Mouse (Mus musculus): ENCODE data around the gene Rap1gds1.

Rap1gds1 gene

DNA sequence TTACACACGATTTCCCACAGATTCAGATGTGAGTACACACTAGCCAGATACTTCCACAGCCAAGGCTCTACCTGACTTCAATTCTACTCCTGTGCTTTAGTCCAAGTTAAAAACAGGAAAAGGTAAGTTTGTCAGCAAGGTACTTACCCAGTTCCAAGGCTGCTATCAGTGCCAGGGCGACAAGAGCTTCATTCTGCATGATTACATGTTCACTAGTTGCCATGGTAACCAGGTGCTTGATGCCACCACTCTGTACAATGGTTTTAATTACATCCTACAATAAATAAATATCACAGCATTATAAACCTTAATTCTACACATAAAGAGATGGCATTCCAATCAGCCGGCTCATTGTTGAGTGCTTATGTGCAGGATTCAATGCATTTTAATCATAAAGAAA, 129.5 kb downstream of the Rap1gds1 start:
- DNase-seq (ENCODE audit: low read depth, low spot score): no peak

GRCm38 (mm10) chr3:138941604-138942003, 133.4 kb downstream of the Rap1gds1 start:
- peak; percentile 34 for DNase-seq (ENCODE audit: low read depth, low spot score)

- DNase-seq (ENCODE audit: low read depth, low spot score): no peak
Measured at GRCm38 (mm10) chr3:138937241-138937640, 137.8 kb downstream of the Rap1gds1 start.

- no peak for DNase-seq (ENCODE audit: low read depth, low spot score)
Measured at GRCm38 (mm10) chr3:138936780-138937179, 138.2 kb downstream of the Rap1gds1 start.

GRCm38 (mm10) chr3:138927437-138927836, 147.6 kb downstream of the Rap1gds1 start:
- DNase-seq (ENCODE audit: low read depth, low spot score): no peak

- DNase-seq (ENCODE audit: low read depth, low spot score): no peak
Measured at GRCm38 (mm10) chr3:138926161-138926560, 148.8 kb downstream of the Rap1gds1 start.

DNA sequence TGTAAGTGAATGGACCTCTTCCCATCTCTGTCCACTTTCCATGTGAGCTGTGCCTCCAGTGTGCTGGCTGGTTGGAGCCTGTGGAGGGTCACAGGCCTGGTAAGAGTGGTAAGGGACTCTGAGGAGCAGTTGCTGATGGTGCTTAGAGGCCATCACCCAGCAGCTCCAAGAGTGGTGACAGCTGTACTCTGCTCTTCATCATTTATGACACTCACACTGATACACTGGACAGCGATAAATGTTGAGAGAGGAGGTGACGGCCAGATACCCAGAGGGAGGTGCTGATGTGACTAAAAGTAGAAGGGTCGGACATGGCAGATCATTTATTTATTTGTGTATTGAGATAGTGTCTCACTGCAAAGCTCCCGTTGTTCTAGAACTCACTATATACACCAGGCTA, 156.8 kb downstream of the Rap1gds1 start:
- DNase-seq (ENCODE audit: low read depth, low spot score): no peak

DNA sequence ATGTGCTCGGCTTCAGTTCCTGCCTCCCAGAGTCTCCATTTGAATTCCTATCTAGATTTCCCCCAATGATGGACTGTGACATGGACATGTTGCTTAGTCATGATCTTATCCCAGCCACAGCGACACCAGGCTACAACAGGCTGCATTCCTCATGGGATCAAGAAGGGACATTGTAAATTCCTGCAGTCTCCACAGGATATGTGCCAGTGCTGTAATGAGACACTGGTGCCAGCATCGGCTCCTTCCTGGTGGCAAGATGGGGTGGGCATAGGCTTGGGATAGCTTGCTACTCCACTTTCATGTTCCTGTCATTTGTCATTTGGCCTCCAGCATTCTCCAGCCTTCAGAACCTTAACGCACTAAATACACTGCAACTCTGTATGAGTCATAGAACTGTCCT, 158.0 kb downstream of the Rap1gds1 start:
- no peak for DNase-seq (ENCODE audit: low read depth, low spot score)

- no peak for DNase-seq (ENCODE audit: low read depth, low spot score)
Measured at GRCm38 (mm10) chr3:138916591-138916990, 158.4 kb downstream of the Rap1gds1 start.

DNA sequence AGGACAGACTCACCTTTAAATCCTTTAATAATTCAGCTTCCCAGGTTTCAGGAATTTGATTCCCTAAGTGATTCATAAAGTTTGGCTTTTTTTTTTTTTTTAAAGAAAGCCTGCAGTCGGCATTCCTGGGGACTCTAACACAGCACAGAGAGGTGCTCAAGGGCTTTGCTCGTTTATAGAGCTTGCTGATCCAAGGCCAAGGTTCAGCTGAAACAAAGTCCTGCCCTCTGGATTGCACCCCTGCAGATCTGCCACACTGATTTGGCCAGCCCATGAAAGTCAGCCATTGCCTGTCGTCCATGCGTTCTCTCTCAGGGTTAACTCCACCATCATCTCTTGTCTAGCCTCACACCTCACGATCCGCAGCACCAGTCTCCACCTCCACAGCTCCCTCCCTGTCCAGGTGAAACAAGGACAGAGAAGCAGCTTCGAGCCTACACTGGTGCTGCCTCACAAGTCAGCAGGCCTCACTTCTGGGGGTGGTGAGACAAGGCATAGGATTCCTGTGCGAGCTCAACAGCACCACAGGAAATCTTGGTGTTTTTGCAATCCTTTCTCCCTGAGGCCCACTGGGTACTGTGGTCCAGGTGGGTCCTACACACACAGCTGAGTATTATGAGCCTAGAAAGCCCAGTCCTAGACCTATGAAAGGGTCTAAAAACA, 160.2 kb downstream of the Rap1gds1 start:
- no peak for DNase-seq (ENCODE audit: low read depth, low spot score)

GRCm38 (mm10) chr3:138912504-138912903, 162.5 kb downstream of the Rap1gds1 start:
- DNase-seq (ENCODE audit: low read depth, low spot score): no peak

DNA sequence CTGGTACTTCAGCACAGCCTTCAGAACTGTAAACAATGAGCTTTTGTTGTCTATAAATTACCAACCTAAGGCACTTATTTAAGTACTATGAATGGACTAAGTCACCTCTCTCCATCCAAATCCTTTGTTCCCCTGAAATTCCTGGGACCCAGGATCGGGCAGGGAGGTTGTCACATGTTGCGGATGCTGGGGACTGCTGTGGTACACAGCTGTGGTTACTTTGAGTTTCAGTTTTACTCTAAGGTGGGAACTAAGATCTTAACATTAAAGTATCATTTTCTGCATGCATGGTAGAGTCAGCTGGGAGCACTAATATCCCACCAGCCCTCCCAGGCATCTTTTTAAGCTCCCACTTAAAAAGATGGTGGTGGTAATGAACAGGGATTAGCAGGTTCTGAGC, 165.7 kb downstream of the Rap1gds1 start:
- no peak for DNase-seq (ENCODE audit: low read depth, low spot score)

GRCm38 (mm10) chr3:138906112-138906880, 168.7 kb downstream of the Rap1gds1 start:
- DNase-seq (ENCODE audit: low read depth, low spot score): peak; percentile 88

- peak; percentile 24 for DNase-seq (ENCODE audit: low read depth, low spot score)
Measured at GRCm38 (mm10) chr3:138905678-138906077, 169.3 kb downstream of the Rap1gds1 start.

DNA sequence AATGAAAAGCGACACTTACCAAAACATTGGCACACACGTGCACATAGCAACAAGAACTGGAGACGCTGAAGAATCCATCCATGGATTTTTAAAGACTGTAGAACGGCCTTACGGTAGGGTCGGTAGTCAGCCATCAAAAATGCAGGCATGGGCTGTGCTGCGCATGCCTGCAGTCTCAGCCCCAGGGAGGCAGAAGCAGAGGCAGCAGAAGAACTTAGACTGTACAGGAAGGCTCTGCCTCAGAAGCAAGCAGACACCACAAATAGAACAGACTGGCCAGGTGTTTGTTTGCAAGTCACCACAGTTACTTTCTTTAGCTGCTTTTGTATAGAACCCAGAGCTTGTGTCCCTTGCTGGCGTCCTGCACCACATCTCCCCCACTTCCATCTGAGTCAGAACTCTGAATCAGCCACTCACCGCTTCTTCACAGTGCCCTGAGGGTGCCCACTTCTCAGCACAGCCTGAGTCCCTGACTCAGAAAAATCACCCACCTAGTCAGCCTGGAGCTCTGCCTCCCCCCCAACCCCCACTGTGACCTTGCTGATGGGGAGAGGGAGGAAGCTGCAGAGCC, 174.3 kb downstream of the Rap1gds1 start:
- no peak for DNase-seq (ENCODE audit: low read depth, low spot score)

DNA sequence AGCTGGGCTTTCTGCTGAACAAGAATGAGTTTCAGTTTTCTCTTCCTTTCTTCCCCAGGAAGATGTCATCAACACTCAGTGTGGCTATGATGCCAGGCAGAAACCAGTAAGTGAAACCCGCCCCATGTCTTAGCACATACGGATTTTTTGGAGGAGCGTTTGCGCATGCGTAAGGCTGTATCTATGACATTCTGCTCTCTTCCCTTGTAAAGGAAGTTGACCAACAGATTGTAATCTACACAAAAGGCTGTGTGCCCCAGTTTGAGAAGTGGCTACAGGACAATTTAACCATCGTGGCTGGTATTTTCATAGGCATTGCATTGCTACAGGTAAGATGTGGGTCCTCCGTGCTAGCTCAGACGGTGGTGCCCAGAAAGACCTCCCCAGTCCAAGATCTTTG, 176.9 kb downstream of the Rap1gds1 start:
- no peak for DNase-seq (ENCODE audit: low read depth, low spot score)

DNA sequence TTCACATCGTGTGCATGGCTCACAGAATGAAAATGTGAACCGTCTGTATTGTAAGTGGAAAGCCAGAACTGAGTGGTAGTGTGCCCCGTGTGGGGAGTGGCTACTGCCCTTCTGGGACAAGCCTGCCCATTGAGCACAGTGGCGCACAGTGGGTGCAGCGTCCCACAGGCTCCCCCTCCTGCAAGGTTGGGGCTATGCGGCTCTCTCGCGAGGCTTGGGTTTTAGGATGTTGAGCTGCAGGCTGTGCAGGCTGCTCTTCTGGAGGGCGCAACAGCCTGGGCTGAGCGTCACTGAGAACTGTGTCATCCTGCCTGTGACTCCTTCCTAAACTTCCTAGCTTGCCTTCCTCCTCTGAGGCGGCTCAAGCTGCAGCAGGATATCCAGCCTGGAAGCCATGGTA, 177.5 kb downstream of the Rap1gds1 start:
- DNase-seq (ENCODE audit: low read depth, low spot score): no peak

DNA sequence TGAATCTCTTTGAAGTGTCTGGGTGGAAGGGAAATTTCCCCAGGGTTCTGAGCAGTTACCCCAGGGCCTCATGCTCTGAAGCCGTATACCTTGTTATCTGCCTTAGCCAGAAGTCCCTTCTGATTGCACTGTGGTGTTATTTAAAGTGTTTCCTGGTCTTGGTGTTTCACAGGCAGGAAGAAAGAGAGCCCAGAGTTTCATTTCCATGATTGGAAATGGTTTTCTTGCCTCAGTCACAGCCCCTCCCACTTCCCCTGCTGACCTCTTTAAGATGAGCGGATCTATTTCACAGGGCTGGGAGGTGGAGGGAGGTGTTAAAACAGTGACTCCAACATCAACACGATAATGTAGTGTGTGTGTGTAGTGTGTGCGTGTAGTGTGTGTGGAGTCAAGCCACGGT, 181.5 kb downstream of the Rap1gds1 start:
- DNase-seq (ENCODE audit: low read depth, low spot score): no peak

- DNase-seq (ENCODE audit: low read depth, low spot score): no peak
Measured at GRCm38 (mm10) chr3:138889769-138890295, 185.2 kb downstream of the Rap1gds1 start.

GRCm38 (mm10) chr3:138889214-138889613, 185.8 kb downstream of the Rap1gds1 start:
- no peak for DNase-seq (ENCODE audit: low read depth, low spot score)

DNA sequence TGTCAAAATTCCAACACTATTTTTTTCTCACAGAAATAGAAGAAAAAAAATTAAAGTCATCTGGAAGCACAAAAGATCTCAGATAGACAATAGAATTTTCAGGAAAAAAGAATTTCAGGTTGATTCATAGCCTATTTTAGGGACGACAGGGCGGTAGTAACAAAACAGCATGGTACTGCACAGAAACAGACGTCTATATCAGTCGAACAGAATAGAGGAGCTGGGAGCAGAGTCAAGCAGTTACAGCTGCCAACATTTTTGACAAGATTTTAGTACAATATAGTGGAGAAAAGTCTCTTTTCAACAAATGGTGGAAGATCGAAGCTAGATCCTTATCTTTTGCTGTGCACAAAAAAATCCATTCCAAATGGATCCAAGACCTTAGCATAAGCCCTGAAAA, 188.9 kb downstream of the Rap1gds1 start:
- DNase-seq (ENCODE audit: low read depth, low spot score): no peak

- DNase-seq (ENCODE audit: low read depth, low spot score): no peak
Measured at GRCm38 (mm10) chr3:138881725-138882347, 193.2 kb downstream of the Rap1gds1 start.
